Mouse (Mus musculus) embryonic stem cell, embryonic (primary cell): Measurements from ENCODE around the gene Cmip.

ENCODE experiments used
- CTCF ChIA-PET, 4 experiments: fragments of 300-600 bp in 2 of 4; fragments of 350-600 bp in 2 of 4; sonication (Branson Sonifier 250); formaldehyde crosslinking; loops; one replicate each; lab custom pipeline; 2022; ENCODE audit warnings: inconsistent platforms in 2 of 4; lab: Charles Lee
- POLR2A ChIA-PET, 4 experiments: fragments of 300-600 bp in 2 of 4; fragments of 350-600 bp in 2 of 4; sonication (Branson Sonifier 250); formaldehyde crosslinking; loops; one replicate each; lab custom pipeline; 2022; ENCODE audit warnings: antibody characterized with exemption in 4 of 4, inconsistent platforms in 1 of 4; lab: Charles Lee

The Cmip gene

DNA sequence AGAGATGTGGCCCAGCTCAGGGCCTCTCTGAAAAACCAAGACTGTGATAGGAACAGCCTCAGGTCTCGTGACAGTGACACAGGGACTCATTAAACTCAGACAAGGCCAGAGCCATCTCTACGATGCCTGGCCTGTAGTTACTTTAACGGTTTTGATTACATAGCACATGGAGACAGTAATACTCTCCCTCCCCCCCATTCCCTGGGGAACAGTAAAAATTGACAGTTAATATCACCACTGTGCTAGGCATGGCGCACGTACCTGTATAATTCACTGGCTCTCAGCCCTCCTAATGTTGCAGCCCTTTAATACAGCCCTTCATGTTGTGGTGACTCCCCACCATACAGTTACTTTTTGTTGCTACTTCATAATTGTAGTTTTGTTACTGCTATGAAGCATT, 188.6 kb downstream of the Cmip start:
- POLR2A ChIA-PET, result interaction anchor here in 2 of 4 experiments (0.5 to 0.7 kb wide), 3 partner anchors 9 to 325 kb away, joined by 3 to 4 read pairs (median 3); no protein-coding TSS in a partner anchor
- CTCF ChIA-PET, result no interaction called here

DNA sequence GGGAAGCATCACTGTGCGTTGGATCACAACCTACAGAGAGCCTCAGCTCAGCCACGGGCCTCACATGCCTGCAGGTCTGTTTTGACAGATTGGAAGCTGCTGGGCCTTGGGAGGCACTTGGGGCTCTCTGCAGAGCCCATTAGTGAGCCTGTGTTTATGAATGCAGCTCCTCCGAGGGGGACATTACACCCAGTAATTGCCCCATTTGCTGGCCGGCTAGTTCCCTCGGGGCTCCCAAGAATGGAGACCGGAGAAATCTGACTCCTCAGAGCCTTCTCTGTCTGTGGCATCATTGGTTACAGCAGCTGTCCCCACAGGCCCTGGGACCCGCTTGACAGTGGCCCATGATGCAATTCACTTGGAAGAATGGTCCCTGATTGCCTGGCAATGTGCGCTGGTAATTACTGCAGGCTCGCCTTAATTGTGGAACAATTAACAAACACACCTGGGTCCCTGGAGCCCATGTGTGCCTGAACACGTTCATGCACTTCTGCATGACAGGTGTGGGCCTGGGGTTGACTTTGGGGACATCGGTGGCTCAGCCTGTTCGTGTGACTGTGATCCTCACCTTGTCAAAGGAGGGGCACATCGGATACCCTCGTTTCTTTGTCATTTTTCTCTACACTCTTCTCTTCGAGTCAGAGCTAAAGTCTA, 189.6 kb downstream of the Cmip start:
- ChIA-PET POLR2A (interaction anchor here in 1 of 4 experiments (0.6 to 0.7 kb wide), 2 partner anchors 8 to 326 kb away, joined by 3 to 4 read pairs; no protein-coding TSS in a partner anchor), CTCF (interaction anchor here in 1 of 4 experiments (0.6 kb wide), 1 partner anchor 25 kb away, joined by 3 read pairs; no protein-coding TSS in a partner anchor)

DNA sequence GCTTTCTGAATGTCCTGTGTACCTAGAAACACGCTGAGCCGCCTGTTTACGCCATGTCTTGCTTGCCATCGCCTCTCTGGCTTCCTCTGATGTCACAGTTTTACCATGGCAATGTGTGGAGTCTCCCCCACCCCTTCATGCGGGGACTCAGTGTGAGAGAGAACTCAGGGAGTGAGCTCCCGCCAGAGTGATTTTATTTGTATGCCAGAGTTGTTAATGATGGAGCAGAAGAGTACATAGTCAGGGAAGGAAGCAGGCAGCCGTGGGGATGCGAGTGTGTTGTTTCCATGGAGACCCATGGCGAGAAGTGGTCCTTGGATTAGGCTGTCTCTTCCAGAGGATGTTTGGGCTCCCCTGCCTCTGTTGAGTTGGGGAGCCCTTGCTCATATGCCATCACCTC, 194.2 kb downstream of the Cmip start:
- POLR2A ChIA-PET, result no interaction called here

DNA sequence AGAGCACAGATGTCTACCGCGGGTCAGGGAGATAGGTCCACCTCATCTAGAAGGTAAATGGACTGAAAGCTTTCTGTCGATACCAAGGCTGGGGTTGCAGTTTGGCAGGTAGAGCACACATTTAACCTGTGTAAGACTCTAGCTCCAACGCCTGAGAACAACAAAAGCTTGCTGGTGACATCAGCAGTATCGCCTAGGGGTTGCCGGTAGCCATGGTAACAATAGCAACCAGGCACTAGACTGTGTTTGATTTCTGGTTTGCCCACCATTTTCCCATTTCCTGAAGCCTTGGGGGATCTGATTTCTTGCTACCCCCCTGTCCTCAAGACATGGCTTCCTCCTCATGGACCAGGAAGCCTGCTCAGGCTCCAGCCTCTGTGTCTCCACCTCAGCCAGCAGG, 197.1 kb downstream of the Cmip start:
- POLR2A ChIA-PET, result interaction anchor here in 3 of 4 experiments (0.6 to 1.4 kb wide), 3 partner anchors 9 to 435 kb away, joined by 3 to 4 read pairs (median 3); partner anchors contain the start of gene Cmip (in 1 of the 3)
- CTCF ChIA-PET, result interaction anchor here in 1 of 4 experiments (1.4 kb wide), 1 partner anchor 229 kb away, joined by 3 read pairs; no protein-coding TSS in a partner anchor

More for the DNA sequence above, 194.2 kb downstream of the Cmip start:
- CTCF ChIA-PET, result no interaction called here

DNA sequence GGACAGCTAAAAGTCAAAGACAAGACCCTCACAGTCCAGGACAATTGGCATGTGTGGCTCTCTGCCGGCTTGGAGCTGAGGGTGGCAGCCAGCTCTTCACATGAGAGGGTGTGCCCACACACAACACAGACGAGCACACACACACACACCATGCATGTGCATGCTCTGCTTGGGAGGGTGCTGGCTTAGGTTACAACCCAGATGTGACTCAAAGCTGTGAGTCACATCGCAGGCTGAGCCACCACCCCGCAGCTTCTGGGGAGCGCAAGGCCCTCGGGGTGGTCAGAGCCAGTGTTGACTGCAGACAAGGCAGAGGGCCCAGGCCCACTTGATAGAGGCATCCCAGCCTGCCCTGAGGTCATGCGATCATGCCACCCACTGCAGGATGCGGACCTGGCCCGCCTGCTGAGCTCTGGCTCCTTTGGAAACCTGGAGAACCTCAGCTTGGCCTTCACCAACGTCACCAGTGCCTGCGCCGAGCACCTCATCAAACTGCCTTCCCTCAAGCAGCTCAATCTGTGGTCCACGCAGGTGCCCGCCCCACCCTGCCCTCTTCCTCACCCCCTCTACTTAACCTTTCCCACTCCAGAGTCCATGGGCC, 197.8 kb downstream of the Cmip start:
- ChIA-PET POLR2A (interaction anchor here in 3 of 4 experiments (0.5 to 1.4 kb wide), 6 partner anchors 9 to 436 kb away, joined by 3 to 4 read pairs (median 4); partner anchors contain the start of gene Cmip (in 1 of the 3)), CTCF (interaction anchor here in 3 of 4 experiments (0.6 to 1.4 kb wide), 3 partner anchors 132 to 230 kb away, joined by 3 read pairs; no protein-coding TSS in a partner anchor)

DNA sequence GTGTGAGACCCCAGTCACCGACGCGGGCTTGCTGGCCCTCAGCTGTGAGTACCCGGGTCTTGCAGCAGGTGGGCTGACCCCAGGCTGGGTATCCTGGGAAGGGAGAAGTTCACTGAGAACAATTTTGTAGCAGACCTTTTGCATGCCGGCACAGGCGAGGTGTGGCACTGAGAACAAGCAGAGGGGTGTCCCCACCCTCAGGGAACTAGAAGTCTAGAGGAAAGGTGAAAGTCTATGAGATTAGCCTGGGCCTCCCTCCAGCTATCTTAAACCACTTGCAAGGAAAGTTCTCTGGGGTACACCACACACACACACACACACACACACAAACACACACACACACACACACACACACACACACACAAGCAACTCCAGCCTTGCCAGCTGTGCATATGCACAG, 198.8 kb downstream of the Cmip start:
- CTCF ChIA-PET, result interaction anchor here in 1 of 4 experiments (0.5 to 0.6 kb wide), 3 partner anchors 14 to 145 kb away, joined by 3 to 6 read pairs (median 6); no protein-coding TSS in a partner anchor
- POLR2A ChIA-PET, result interaction anchor here in 1 of 4 experiments (0.7 kb wide), 1 partner anchor 128 kb away, joined by 8 read pairs; no protein-coding TSS in a partner anchor

DNA sequence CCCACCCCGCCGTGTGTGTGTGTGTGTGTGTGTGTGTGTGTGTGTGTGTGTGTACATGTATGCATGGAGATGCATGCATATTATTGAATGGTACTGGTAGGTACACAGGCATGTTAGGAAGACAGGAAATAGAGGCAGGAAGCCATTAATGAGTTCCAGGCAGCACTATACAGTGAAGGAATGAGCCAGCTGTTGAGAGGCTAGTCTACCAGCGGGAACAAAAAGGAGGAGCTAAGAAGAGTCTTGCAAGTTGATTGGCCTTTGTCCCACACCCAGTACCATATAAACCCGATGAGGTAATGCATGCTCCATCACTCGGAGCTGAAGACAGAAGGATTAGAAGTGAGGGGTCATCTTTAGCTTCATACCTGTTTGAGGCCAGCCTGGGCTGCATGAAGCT, 201.6 kb downstream of the Cmip start:
- POLR2A ChIA-PET, result interaction anchor here in 3 of 4 experiments (0.7 to 1.0 kb wide), 5 partner anchors 9 to 241 kb away, joined by 3 to 6 read pairs (median 3); no protein-coding TSS in a partner anchor

DNA sequence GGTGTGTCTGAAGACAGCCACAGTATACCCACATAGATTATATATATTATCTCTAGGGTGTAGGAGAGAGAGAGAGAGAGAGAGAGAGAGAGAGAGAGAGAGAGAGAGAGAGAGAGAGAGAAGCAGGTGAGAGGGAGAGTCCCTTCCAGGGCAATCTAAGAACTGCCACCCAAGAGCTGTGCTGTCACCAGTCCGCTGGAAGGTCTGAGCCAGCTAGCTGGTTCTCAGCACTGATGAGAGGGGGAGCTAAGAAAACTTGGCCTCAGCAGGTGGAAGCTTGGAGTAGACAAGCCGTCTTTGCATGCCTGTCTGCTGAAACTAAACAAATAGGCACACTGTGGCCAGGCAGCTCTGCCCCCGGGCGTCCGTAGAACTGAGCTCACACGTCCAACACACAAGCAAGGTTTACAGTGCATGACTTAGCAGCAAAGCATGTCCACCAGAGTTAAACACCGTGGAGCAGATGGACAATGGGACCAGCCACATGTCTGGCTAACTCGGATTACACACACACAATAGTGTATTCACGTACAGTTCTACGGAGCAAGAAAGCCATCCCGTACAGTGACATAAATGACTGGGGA, 205.9 kb downstream of the Cmip start:
- POLR2A ChIA-PET, result interaction anchor here in 2 of 4 experiments (0.6 to 1.6 kb wide), 7 partner anchors 8 to 384 kb away, joined by 3 to 4 read pairs (median 3); no protein-coding TSS in a partner anchor
- CTCF ChIA-PET, result interaction anchor here in 3 of 4 experiments (0.6 to 2.9 kb wide), 10 partner anchors 8 to 1974 kb away, joined by 3 to 14 read pairs (median 6); no protein-coding TSS in a partner anchor

More for the DNA sequence above, 201.6 kb downstream of the Cmip start:
- CTCF ChIA-PET, result interaction anchor here (0.6 to 2.5 kb wide), 9 partner anchors 12 to 717 kb away, joined by 3 to 11 read pairs (median 3); no protein-coding TSS in a partner anchor

DNA sequence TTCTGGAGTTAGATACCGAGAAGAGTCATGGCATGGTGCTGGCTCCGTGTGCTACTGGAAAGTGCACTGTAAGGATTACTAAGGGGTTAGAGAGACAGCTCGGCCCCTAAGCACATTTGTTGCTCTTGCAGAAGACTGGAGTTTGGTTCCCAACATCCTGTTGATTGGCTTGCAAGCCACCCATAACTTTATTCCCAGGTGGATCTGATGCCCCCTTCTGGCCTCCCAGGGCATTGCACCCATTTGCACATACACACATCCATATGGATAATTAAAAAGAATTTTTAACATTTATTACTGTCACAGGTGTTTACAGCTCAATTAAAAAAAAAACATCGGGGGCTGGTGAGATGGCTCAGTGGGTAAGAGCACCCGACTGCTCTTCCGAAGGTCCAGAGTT, 207.7 kb downstream of the Cmip start:
- CTCF ChIA-PET, result interaction anchor here in 2 of 4 experiments (0.6 to 2.9 kb wide), 3 partner anchors 80 to 240 kb away, joined by 3 to 14 read pairs (median 3); no protein-coding TSS in a partner anchor

DNA sequence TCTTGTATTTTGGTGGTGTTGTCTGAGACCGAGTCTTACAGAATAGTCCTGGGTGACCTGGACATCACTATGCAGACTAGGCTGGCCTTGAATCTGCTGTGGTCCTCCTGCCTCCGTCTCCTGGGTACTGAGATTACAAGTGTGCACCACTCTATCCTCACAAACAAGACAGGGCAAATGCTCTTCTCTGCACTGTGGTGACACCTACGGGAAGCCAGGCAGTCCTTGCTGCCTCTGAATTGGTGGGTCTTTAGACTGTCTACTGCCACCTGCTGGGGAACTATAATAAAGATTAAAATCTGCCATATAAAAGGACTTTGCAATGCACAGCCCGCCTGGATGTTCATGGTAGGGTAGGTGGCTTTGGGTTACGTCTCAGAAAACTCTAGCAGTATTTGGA, 208.4 kb downstream of the Cmip start:
- POLR2A ChIA-PET, result interaction anchor here in 2 of 4 experiments (0.6 to 1.3 kb wide), 2 partner anchors 148 to 207 kb away, joined by 3 read pairs; no protein-coding TSS in a partner anchor
- CTCF ChIA-PET, result interaction anchor here in 1 of 4 experiments (1.9 kb wide), 1 partner anchor 241 kb away, joined by 8 read pairs; no protein-coding TSS in a partner anchor

More for the DNA sequence above, 207.7 kb downstream of the Cmip start:
- POLR2A ChIA-PET, result interaction anchor here in 1 of 4 experiments (1.3 kb wide), 1 partner anchor 147 kb away, joined by 3 read pairs; no protein-coding TSS in a partner anchor

DNA sequence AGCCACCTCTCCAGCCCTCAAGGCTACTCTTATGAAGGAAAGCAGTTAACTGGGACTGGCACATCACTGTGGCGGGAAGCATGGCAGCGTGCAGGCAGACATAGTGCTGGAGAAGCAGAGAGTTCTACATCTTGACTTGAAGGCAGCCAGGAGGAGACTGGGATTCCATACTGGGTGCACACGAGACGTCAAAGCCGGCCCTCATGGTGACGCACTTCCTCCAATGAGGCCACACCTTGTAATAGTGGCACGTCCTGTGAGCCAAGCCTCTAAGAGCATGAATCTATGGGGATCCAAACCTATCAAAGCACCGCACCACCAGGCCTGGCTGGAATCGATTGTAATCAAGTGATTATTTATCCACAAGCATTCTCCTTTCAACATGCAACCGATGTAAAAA, 210.6 kb downstream of the Cmip start:
- POLR2A ChIA-PET, result no interaction called here
- CTCF ChIA-PET, result no interaction called here

DNA sequence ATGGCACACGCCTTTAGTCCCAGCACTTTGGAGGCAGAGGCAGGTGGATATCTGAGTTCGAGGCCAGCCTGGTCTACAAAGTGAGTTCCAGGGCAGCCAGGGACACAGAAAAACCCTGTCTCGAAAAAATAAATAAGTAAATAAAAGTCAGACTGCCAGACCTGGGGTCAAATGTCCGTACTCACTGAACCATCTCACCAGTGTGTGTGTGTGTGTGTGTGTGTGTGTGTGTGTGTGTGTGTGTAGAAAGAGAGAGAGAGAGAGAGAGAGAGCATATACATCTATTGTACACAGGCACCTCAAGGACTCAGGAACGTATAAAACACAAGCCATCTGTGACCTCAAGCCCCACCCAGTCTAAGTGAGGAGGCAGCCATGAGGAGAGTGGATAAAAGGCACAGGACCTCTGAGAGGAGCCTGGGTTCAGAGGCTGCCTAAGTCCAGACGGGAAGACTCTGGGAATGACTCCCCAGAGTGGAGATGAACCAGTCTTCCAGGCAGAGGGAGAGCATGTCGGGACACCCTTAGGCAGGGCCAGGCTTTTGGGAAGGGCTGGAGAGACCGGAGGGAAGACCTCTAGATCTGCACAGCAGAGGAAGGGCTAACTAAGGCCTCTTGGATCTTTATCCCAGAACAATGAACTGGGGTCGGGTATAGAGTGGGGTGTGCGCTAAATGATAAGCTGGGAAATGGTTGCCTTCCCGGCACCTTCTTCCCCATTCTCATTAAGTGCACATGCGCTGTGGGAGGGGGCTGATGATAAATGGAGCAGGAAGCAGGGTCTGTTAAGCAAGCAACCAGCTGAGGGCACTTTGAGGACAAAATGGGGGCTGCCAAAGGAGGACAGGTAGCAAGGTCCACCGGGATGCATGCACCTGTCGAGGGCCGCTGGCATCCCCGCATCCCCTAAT, 212.8 kb downstream of the Cmip start:
- CTCF ChIA-PET, result interaction anchor here (0.6 to 2.4 kb wide), 28 partner anchors 7 to 491 kb away, joined by 3 to 27 read pairs (median 3); partner anchors contain the start of gene 1700030J22Rik (in 1 of the 4)
- POLR2A ChIA-PET, result interaction anchor here in 3 of 4 experiments (0.6 to 1.6 kb wide), 9 partner anchors 11 to 486 kb away, joined by 3 to 5 read pairs (median 4); partner anchors contain the start of genes Cmip (in 1 of the 3) and Gan (in 1 of the 3)

DNA sequence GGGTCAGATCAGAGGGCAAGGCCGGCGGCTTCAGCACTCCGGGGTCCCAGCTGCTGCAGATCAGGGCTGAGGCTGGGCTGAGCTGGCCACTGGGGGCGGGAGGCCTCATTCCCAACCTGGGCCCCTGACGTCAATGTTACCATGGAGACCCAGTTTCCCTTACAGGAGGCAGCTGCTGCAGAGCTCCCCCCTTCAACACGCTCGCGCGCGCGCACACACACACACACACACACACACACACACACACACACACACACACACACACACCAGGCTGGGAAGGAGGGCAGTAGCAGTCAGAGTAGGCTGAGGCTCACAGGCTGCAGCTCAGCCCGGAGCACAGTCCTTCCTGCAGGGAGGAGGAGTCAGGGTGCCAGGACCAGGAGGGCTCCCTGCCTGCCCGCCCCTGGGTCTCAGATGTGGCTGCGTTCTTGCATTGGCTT, 213.5 kb downstream of the Cmip start:
- ChIA-PET CTCF (interaction anchor here (0.5 to 2.4 kb wide), 37 partner anchors 8 to 994 kb away, joined by 3 to 27 read pairs (median 3); partner anchors contain the start of gene 1700030J22Rik (in 1 of the 4)), POLR2A (interaction anchor here in 3 of 4 experiments (0.6 to 1.7 kb wide), 8 partner anchors 12 to 331 kb away, joined by 3 to 4 read pairs (median 4); partner anchors contain the start of gene Gan (in 1 of the 3))

DNA sequence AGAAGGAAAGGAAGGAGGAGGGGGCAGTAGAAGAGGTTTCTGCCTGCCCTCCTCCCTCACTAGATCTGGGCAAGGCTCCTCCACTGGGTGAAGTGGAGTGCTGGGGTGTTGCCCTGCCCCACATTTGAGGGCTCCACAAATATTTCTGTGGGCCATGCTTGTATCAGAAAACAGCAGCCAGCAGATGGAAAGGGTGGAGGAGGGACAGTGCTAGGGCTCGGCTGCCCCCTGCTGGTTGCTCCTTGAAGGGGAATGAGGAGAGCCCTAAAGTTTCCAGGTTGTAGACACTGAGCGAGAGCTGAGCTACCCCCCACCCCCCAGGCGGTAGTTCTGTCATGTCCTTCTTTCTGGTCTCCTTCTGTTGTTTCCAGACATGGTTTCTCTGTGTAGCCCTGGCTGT, 214.3 kb downstream of the Cmip start:
- POLR2A ChIA-PET, result interaction anchor here in 1 of 4 experiments (0.7 to 1.7 kb wide), 7 partner anchors 10 to 421 kb away, joined by 3 to 4 read pairs (median 3); no protein-coding TSS in a partner anchor
- CTCF ChIA-PET, result interaction anchor here (0.6 to 2.4 kb wide), 36 partner anchors 8 to 434 kb away, joined by 3 to 27 read pairs (median 4); no protein-coding TSS in a partner anchor

DNA sequence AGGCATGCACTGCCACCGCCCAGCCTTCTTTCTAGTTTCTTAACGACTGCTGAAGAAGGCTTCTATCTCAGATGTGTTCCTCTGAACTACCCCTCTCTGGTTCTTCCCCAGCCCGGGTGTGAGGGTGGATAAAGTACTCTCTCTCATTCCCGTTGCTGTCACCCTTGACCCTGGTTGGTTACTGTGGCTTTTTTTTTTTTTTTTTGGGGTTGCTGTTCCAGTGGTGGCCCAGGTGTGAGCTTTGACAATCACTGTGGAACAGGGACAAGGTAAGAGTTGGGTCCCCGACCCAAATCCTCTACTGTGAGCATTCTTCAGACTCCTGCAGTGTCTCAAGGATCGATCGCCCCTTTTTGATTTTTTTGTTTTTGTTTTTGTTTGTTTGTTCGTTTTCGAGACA, 214.8 kb downstream of the Cmip start:
- CTCF ChIA-PET, result interaction anchor here (0.6 to 2.4 kb wide), 31 partner anchors 9 to 983 kb away, joined by 3 to 27 read pairs (median 4); partner anchors contain the start of gene 1700030J22Rik (in 1 of the 4)
- POLR2A ChIA-PET, result interaction anchor here in 2 of 4 experiments (0.6 to 1.7 kb wide), 9 partner anchors 10 to 422 kb away, joined by 3 to 7 read pairs (median 4); no protein-coding TSS in a partner anchor

DNA sequence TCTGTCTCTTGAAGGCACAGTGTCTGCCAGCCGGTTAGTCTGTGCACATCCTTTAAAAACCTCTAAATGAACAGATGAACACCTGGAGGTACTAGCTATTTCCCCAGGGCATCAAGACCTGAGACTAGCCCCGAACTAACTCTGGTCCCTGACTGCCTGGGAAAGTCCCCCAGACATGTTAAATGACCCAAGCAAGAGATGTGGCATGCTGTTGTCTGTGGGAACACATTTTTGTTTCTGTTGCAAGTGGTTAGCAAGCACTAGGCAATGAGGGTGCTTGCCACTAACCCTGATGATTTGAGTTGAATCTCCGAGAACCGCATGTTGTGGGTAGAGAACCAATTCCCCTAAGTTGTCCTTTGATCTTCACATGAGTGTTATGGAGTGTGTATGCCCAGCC, 215.5 kb downstream of the Cmip start:
- ChIA-PET POLR2A (interaction anchor here in 2 of 4 experiments (0.6 to 1.4 kb wide), 6 partner anchors 11 to 422 kb away, joined by 3 to 7 read pairs (median 4); no protein-coding TSS in a partner anchor), CTCF (interaction anchor here (0.5 to 2.4 kb wide), 13 partner anchors 10 to 983 kb away, joined by 3 to 11 read pairs (median 3); partner anchors contain the start of gene 1700030J22Rik (in 1 of the 4))
